Mouse (Mus musculus) inflammation-experienced regulatory T-cells, adult 6 months (primary cell): ENCODE results near the gene Prrt3. TPM values are rescaled to one million over a fixed set of nuclear protein-coding genes. Genes with fewer than 3 reads are reported as not detected.

Experiments used
- polyA plus RNA-seq, 3 experiments: library from polyadenylated mRNA; unstranded; fragments of 100-300 nt; shearing (Covaris generic); gene quantifications; one replicate each; pipeline ENCODE4 v1.2.1; 2017

Gene Prrt3
- polyA plus RNA-seq, 3 experiments from 2014 or later, result 0.17 TPM; not detected in 2

Other genes starting within 250 kb of the Prrt3 start
- under 1 TPM in 2 of 3 experiments, not detected in 1; 0.21 to 0.22 TPM for gene Cpne9, start 219.6 kb downstream of the Prrt3 start, polyA plus RNA-seq
- gene Brpf1, start 194.8 kb downstream of the Prrt3 start, polyA plus RNA-seq, result 10 to 100 TPM in 2 of 3 experiments, 1 to 10 TPM in 1; 9.2 to 15.3 (median 13.7) TPM
- gene Ogg1, start 175.0 kb downstream of the Prrt3 start, polyA plus RNA-seq, result 10 to 100 TPM; 12.7 to 23.8 (median 20.9) TPM
- 1 to 10 TPM; 1.3 to 2.6 (median 2.2) TPM for gene Camk1, start 157.9 kb downstream of the Prrt3 start, polyA plus RNA-seq
- 10 to 100 TPM; 27.5 to 44.5 (median 43.3) TPM for gene Tada3, start 124.0 kb downstream of the Prrt3 start, polyA plus RNA-seq
- 100 to 1,000 TPM; 516 to 980 (median 581) TPM for gene Arpc4, start 123.8 kb downstream of the Prrt3 start, polyA plus RNA-seq
- gene Ttll3, start 112.7 kb downstream of the Prrt3 start, polyA plus RNA-seq, result 10 to 100 TPM in 2 of 3 experiments, 1 to 10 TPM in 1; 6.6 to 18.5 (median 16.4) TPM
- 10 to 100 TPM in 2 of 3 experiments, 1 to 10 TPM in 1; 6.5 to 13.4 (median 12.0) TPM for gene Rpusd3, start 82.6 kb downstream of the Prrt3 start, polyA plus RNA-seq
- not detected for gene Cidec, start 66.2 kb downstream of the Prrt3 start, polyA plus RNA-seq
- gene Jagn1, start 59.4 kb downstream of the Prrt3 start, polyA plus RNA-seq, result 10 to 100 TPM; 50.3 to 60.1 (median 56.3) TPM
- gene Il17re, start 43.4 kb downstream of the Prrt3 start, polyA plus RNA-seq, result 1 to 10 TPM in 2 of 3 experiments, under 1 TPM in 1; 0.69 to 8.2 (median 1.9) TPM
- under 1 TPM in 2 of 3 experiments, not detected in 1; 0.32 to 0.47 TPM for gene Il17rc, start 30.5 kb downstream of the Prrt3 start, polyA plus RNA-seq
- gene Creld1, start 18.6 kb downstream of the Prrt3 start, polyA plus RNA-seq, result 1 to 10 TPM; 6.1 to 9.2 (median 8.1) TPM
- gene Emc3, start 29.7 kb upstream of the Prrt3 start, polyA plus RNA-seq, result 10 to 100 TPM; 57.0 to 69.1 (median 62.4) TPM
- gene Fancd2, start 29.8 kb upstream of the Prrt3 start, polyA plus RNA-seq, result 1 to 10 TPM; 1.4 to 9.7 (median 2.0) TPM
- gene Fancd2os, start 98.8 kb upstream of the Prrt3 start, polyA plus RNA-seq, result not detected
- 100 to 1,000 TPM; 274 to 315 (median 285) TPM for gene Brk1, start 102.8 kb upstream of the Prrt3 start, polyA plus RNA-seq
- gene Vhl, start 122.0 kb upstream of the Prrt3 start, polyA plus RNA-seq, result 10 to 100 TPM in 2 of 3 experiments, 1 to 10 TPM in 1; 9.9 to 12.3 (median 12.0) TPM
- 10 to 100 TPM; 18.1 to 35.7 (median 21.5) TPM for gene Irak2, start 136.5 kb upstream of the Prrt3 start, polyA plus RNA-seq
- gene Tatdn2, start 195.1 kb upstream of the Prrt3 start, polyA plus RNA-seq, result 1 to 10 TPM; 3.2 to 7.7 (median 7.5) TPM
- under 1 TPM in 2 of 3 experiments, not detected in 1; 0.64 to 0.73 TPM for gene Ghrl, start 217.9 kb upstream of the Prrt3 start, polyA plus RNA-seq
- gene Sec13, start 238.8 kb upstream of the Prrt3 start, polyA plus RNA-seq, result 100 to 1,000 TPM; 145 to 155 (median 153) TPM